Mouse (Mus musculus): ENCODE measurements at regions not wholly inside any gene's neighbourhood (a gene's known extent, or its start where the extent isn't known, plus 50 kb on each side); places are given as distances from the start of the nearest gene placed in this dataset.

GRCm38 (mm10) chr16:78635774-78636173, 59.3 kb upstream of the D16Ertd472e start:
- in situ Hi-C loops (cut with MboI, MseI), result loop anchor here (5.0 kb wide), 1 partner anchor 183 kb away; no protein-coding TSS in a partner anchor

- in situ Hi-C loops (cut with MboI, MseI), result loop anchor here (5.0 kb wide), 1 partner anchor 183 kb away; no protein-coding TSS in a partner anchor
Measured at GRCm38 (mm10) chr16:78635257-78635656, 58.7 kb upstream of the D16Ertd472e start.

GRCm38 (mm10) chr16:78631797-78632196, 55.3 kb upstream of the D16Ertd472e start:
- in situ Hi-C loops (cut with MboI, MseI), result no loop called here

GRCm38 (mm10) chr16:78626803-78627202, 50.3 kb upstream of the D16Ertd472e start:
- in situ Hi-C loops (cut with MboI, MseI), result loop anchor here (5.0 kb wide), 2 partner anchors 425 to 575 kb away; no protein-coding TSS in a partner anchor

Data from T-helper 17 cell (primary cell).